Mouse (Mus musculus) ES-E14 (cell line): ENCODE data around the gene Gm5538. TPM values are rescaled to one million over a fixed set of nuclear protein-coding genes. Genes with fewer than 3 reads are reported as not detected.

ENCODE experiments used
- DNase-seq: peaks from one replicate; pipeline ENCODE4 v3.0.0-alpha.2; 2013; ENCODE audit warnings: low read depth, low spot score
- H3K27ac ChIP-seq: 2 replicates; pipeline ENCODE4 v1.5.1; 2012; ENCODE audit warnings: low read depth, mild to moderate bottlenecking, low read length, moderate library complexity, mixed read lengths; ENCODE audit not compliant: poor library complexity, insufficient read depth, severe bottlenecking
- H3K36me3 ChIP-seq: 2 replicates; pipeline ENCODE4 v1.6.1; 2012; ENCODE audit warnings: mild to moderate bottlenecking, low read length, moderate library complexity, mixed read lengths; ENCODE audit not compliant: control insufficient read depth, poor library complexity, insufficient read depth, severe bottlenecking
- H3K4me1 ChIP-seq, 2 experiments: fragments of 150-350 bp in 1 of 2; sonication (generic) in 1 of 2; 2 replicates each; pipeline ENCODE4 v1.6.1; 2012; ENCODE audit warnings: low read length in 2 of 2, mild to moderate bottlenecking in 1 of 2, mixed read lengths in 1 of 2; ENCODE audit not compliant: control insufficient read depth in 2 of 2, insufficient read depth in 2 of 2, poor library complexity in 1 of 2
- H3K4me3 ChIP-seq, 2 experiments: fragments of 150-350 bp in 1 of 2; sonication (generic) in 1 of 2; 2 replicates each; pipeline ENCODE4 v1.5.1; 2012; ENCODE audit warnings: low read length in 2 of 2, low read depth in 1 of 2, mild to moderate bottlenecking in 1 of 2, mixed read lengths in 1 of 2; ENCODE audit not compliant: insufficient read depth in 1 of 2, poor library complexity in 1 of 2, severe bottlenecking in 1 of 2
- H3K9ac ChIP-seq: 2 replicates; pipeline ENCODE4 v1.6.1; 2012; ENCODE audit warnings: low read depth, mild to moderate bottlenecking, low read length, mixed read lengths; ENCODE audit not compliant: poor library complexity, insufficient read depth, severe bottlenecking
- H3K9me3 ChIP-seq: fragments of 150-350 bp; sonication (generic); 2 replicates; pipeline ENCODE4 v1.6.1; 2012; ENCODE audit warnings: low read depth, mild to moderate bottlenecking, low read length; ENCODE audit not compliant: control insufficient read depth, insufficient read depth
- CHD2 ChIP-seq: IDR thresholded peaks from 2 replicates; pipeline ENCODE4 v1.6.1; 2014; ENCODE audit warnings: mild to moderate bottlenecking, low read depth, low read length, inconsistent platforms
- HCFC1 ChIP-seq: IDR thresholded peaks from 2 replicates; pipeline ENCODE4 v1.6.1; 2012; ENCODE audit warnings: low read length, inconsistent platforms, borderline replicate concordance; ENCODE audit not compliant: insufficient read depth
- MAFK ChIP-seq: IDR thresholded peaks from 2 replicates; pipeline ENCODE4 v1.6.1; 2014; ENCODE audit warnings: mild to moderate bottlenecking, low read depth, low read length, inconsistent platforms; ENCODE audit not compliant: insufficient read depth
- ZC3H11A ChIP-seq: IDR thresholded peaks from 2 replicates; pipeline ENCODE4 v1.6.1; 2012; ENCODE audit warnings: low read depth, mild to moderate bottlenecking, inconsistent platforms, low read length, borderline replicate concordance
- ZNF384 ChIP-seq: IDR thresholded peaks from 2 replicates; pipeline ENCODE4 v1.6.1; 2012; ENCODE audit warnings: low read depth, low read length, inconsistent platforms
- in situ Hi-C, 2 experiments: fragments of 600-800 bp; cut with MboI; formaldehyde crosslinking; loops; one replicate each; pipeline ENCODE4 v1.15.1; 2025; ENCODE audit warnings: low sequenced_read_pairs in 2 of 2, inconsistent platforms in 1 of 2; ENCODE audit not compliant: unreplicated experiment in 2 of 2
- total RNA-seq: library from RNA; depleted of rRNA; stranded (reverse); fragments of 300-350 nt; gene quantifications from 2 replicates; pipeline ENCODE4 v1.2.3, GENCODE M21; 2012; rRNA removed

Gene Gm5538
- not detected in 2 replicates for total RNA-seq

GRCm38 (mm10) chr3:59729490-59729889, at the start of gene Gm5538:
TSS of gene Gm5538 (plus strand) at chr3:59729790.
- no peak for TF ChIP-seq ZC3H11A
- no peak for TF ChIP-seq ZNF384
- TF ChIP-seq MAFK = no peak
- Histone ChIP-seq H3K27ac (no peak within 1 kb of the TSS), H3K9me3 (no peaks in the 10 kb centered on the region), H3K36me3 (no peaks in the 10 kb centered on the region), H3K4me1 (no peaks in the 10 kb centered on the region), H3K4me3 (no peak within 1 kb of the TSS), H3K9ac (no peak within 1 kb of the TSS)
- DNase-seq = no peak
- in situ Hi-C loops = no loop called here

GRCm38 (mm10) chr3:59697391-59697790, 32.2 kb upstream of the Gm5538 start:
- Histone ChIP-seq H3K9ac (no peak overlapping the region), H3K4me3 (no peak overlapping the region), H3K27ac (no peak overlapping the region), H3K36me3 (no peaks in the 10 kb centered on the region), H3K9me3 (no peaks in the 10 kb centered on the region), H3K4me1 (no peaks in the 10 kb centered on the region)
- TF ChIP-seq HCFC1 (no peak), ZNF384 (no peak)
- in situ Hi-C loops = no loop called here
- DNase-seq = no peak

DNA sequence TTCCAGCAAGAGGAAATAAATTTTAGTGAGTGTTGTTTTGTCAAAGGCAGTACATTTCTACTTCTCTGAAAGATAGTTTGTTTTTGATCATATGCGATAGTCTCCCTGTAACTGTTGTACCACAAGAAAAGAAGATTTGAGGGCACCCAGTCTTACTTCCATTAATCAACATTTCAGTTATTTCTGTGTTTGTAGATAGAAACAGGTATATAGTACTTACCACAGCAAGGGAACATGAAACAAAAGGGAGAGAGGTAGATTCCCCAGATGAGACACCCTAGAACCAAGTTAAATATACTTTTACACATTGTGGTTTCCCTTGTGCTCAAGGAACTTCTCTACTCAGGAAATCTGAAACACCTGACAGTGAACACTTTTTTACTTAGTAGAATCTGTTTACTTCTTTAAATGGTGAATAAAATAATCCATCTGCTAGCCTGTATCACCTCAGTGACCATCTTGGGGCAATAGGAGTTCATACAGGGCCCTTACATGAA, 26.9 kb upstream of the Gm5538 start:
- no peak for DNase-seq
- in situ Hi-C loops = no loop called here
- Histone ChIP-seq H3K9ac (no peak overlapping the region), H3K4me1 (no peaks in the 10 kb centered on the region), H3K4me3 (no peak overlapping the region), H3K27ac (no peak overlapping the region), H3K36me3 (no peaks in the 10 kb centered on the region), H3K9me3 (no peaks in the 10 kb centered on the region)
- no peak for TF ChIP-seq HCFC1
- no peak for TF ChIP-seq ZC3H11A
- TF ChIP-seq ZNF384 = no peak
- TF ChIP-seq MAFK = no peak
- no peak for TF ChIP-seq CHD2

DNA sequence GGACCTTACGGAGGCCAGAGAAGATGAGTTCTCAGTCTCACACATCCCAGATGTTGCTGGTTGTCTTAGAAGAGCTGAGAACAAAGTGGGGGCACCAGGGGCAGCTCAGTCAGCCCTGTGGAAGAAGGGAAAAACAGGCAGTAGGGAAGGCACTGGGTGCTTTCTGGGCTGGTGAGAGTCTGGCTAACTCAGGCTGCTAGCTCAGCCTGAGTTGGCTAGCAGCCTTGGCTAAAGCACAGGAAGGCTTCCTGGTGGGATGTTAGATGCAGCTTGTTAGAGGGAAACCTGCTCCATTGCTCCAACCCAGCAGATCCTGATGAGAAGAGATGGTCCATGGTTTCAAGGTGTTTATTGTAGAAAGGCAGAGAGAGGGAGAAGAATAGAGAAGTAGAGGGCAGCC, 10.3 kb downstream of the Gm5538 start:
- Histone ChIP-seq H3K27ac (no peak overlapping the region), H3K36me3 (no peaks in the 10 kb centered on the region), H3K9ac (no peak overlapping the region), H3K4me1 (no peaks in the 10 kb centered on the region), H3K4me3 (no peak overlapping the region), H3K9me3 (no peaks in the 10 kb centered on the region)
- in situ Hi-C loops = loop anchor here in 1 of 2 experiments (10.0 kb wide), 2 partner anchors 415 to 615 kb away; no protein-coding TSS in a partner anchor
- TF ChIP-seq ZNF384 = no peak
- TF ChIP-seq CHD2 = no peak
- TF ChIP-seq HCFC1 = no peak
- no peak for DNase-seq

DNA sequence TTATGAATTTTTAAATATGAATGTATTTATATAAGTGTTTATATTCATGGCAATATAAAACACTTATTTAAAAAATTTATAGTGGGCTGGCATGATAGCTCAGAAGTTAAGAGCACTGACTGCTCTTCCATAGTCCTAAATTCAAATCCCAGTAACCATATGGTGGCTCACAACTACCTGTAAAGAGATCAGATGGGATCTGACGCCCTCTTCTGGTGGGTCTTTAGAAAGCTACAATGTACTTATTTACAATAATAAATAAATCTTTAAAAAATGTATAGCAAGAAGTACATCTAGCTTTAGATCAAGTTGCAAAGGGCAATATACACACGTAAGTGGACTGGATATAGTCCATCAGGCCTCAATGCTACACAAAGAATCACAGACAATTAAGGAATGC, 14.6 kb downstream of the Gm5538 start:
- TF ChIP-seq ZNF384 (no peak), MAFK (no peak), ZC3H11A (peak; percentile 62; the same call in 1 of the 2 replicates)
- Histone ChIP-seq H3K4me3 (no peak overlapping the region), H3K27ac (no peak overlapping the region), H3K4me1 (no peaks in the 10 kb centered on the region), H3K36me3 (no peaks in the 10 kb centered on the region), H3K9me3 (no peaks in the 10 kb centered on the region), H3K9ac (no peak overlapping the region)
- DNase-seq = peak; percentile 48
- in situ Hi-C loops = loop anchor here in 1 of 2 experiments (10.0 kb wide), 2 partner anchors 419 to 619 kb away; no protein-coding TSS in a partner anchor

Other genes with a start within 250 kb of the Gm5538 start
- gene Gm8298, start 131.3 kb downstream of the Gm5538 start, total RNA-seq = not detected in 2 replicates
- gene C130079G13Rik, start 195.4 kb downstream of the Gm5538 start, total RNA-seq = not detected in 2 replicates